In the genomic region with DNA sequence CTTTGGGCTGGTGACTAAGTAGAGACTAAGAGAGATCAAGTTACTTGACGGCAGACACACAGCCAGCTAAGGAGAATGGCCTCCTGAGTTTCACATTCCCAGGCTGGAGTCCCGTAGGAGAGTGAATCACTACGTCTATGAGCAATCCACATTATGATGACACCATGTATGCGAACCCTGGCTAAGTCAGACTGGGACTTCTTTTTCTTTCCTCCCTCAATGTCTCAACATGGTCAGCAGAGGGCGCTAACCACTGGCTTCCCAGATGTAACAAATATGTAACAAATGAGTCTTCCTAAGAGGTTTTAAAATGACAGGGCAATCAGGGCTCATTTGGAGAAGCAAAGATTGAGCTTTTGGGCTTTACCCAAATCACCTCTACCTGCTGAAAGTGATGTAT, we compare ENCODE assay signal across 9 mouse cellular contexts. TPM values are rescaled to one million over a fixed set of nuclear protein-coding genes. Genes with fewer than 3 reads are reported as not detected.
DNase-seq lines count a peak whose midpoint lies in the region; ATAC-seq and TF ChIP-seq lines count a peak whose summit lies in the region.
"Had no signal": no experiment of that assay in that cellular context is flagged by ENCODE, and none has a peak within 500 bp of the region (broad histone marks: within the 10 kb centered on the region; RNA-seq: fewer than 3 reads in every experiment).

No protein-coding gene starts in this region.

- H3K9me3 ChIP-seq in liver, embryonic 12.5 days (replicated peaks) = no peaks in the 10 kb centered on the region
- no peaks in the 10 kb centered on the region for H3K9me3 ChIP-seq in neural tube, embryonic 13.5 days
- H3K9me3 ChIP-seq: lung, embryonic 15.5 days had no signal

- no peaks in the 10 kb centered on the region for H3K4me1 ChIP-seq in liver, adult 2 months (ENCODE audit: control insufficient read depth, insufficient read depth, low read length)
- H3K4me1 ChIP-seq in liver, embryonic 12.5 days = no peaks in the 10 kb centered on the region
- H3K4me1 ChIP-seq in neural tube, embryonic 13.5 days (replicated peaks) = peaks cover 32% of the 10 kb centered on the region

- H3K27ac ChIP-seq in liver, adult 2 months (replicated peaks; ENCODE audit: insufficient read depth, low read depth, low read length) = no peak overlapping the region
- no peak overlapping the region for H3K27ac ChIP-seq in liver, embryonic 12.5 days
- no peak overlapping the region for H3K27ac ChIP-seq in left cerebral cortex, adult 2 months
- H3K27ac ChIP-seq in neural tube, embryonic 13.5 days (replicated peaks) = 0 out of 2 replicates have a peak overlapping the region, but pooled peaks have one; percentile 83

- no peaks in the 10 kb centered on the region for H3K36me3 ChIP-seq in liver, adult 2 months (ENCODE audit: control insufficient read depth, insufficient read depth, low read length)
- no peaks in the 10 kb centered on the region for H3K36me3 ChIP-seq in liver, embryonic 12.5 days
- H3K36me3 ChIP-seq in neural tube, embryonic 13.5 days = no peaks in the 10 kb centered on the region
- H3K36me3 ChIP-seq: lung, embryonic 15.5 days had no signal

- no peak overlapping the region for H3K9ac ChIP-seq in liver, adult 2 months (ENCODE audit: low read depth, low read length)
- H3K9ac ChIP-seq in liver, embryonic 12.5 days = no peak overlapping the region
- no peak overlapping the region for H3K9ac ChIP-seq in neural tube, embryonic 13.5 days
- H3K9ac ChIP-seq: lung, embryonic 15.5 days had no signal

- peak; percentile 46; the same call in 1 of the 2 replicates for TF ChIP-seq CTCF in liver, adult 2 months (IDR thresholded peaks at IDR 0.05; ENCODE audit: low read depth, low read length)
- TF ChIP-seq CTCF in left cerebral cortex, adult 2 months (IDR thresholded peaks at IDR 0.05) = peak; percentile 85

- TF ChIP-seq POLR2A in liver, adult 2 months (IDR thresholded peaks at IDR 0.05; ENCODE audit: extremely low read depth, insufficient read depth, low read length) = no peak

- 37% methylated on average over 5 of the region's 5 CpGs for WGBS in liver, adult 2 months
- WGBS in liver, embryonic 12.5 days (ENCODE audit: insufficient replicate concordance) = 16% methylated on average over 5 of the region's 5 CpGs
- 25% methylated on average over 5 of the region's 5 CpGs for WGBS in neural tube, embryonic 13.5 days

- no peak for ATAC-seq in liver, embryonic 12.5 days
- no peak for ATAC-seq in neural tube, embryonic 13.5 days (ENCODE audit: low read depth)

- intact Hi-C loops in heart, postnatal 14 days (cut with DNase I) = loop anchor here (10.0 kb wide), 1 partner anchor 443 kb away; no protein-coding TSS in a partner anchor
- intact Hi-C loops in left cerebral cortex, adult 2 months (cut with DNase I) = loop anchor here (5.0 to 10.0 kb wide), 2 partner anchors 384 to 903 kb away; a partner anchor contains a TSS

- no peak overlapping the region for H3K4me3 ChIP-seq in liver, adult 2 months (ENCODE audit: insufficient read depth, low read depth, low read length)
- no peak overlapping the region for H3K4me3 ChIP-seq in liver, embryonic 12.5 days
- H3K4me3 ChIP-seq in left cerebral cortex, adult 2 months = no peak overlapping the region
- no peak overlapping the region for H3K4me3 ChIP-seq in neural tube, embryonic 13.5 days
- H3K4me3 ChIP-seq: lung, embryonic 15.5 days had no signal

- DNase-seq in liver, adult 2 months (ENCODE audit: extremely low read depth, low read depth, low spot score) = peak; percentile 24
- peak; percentile 79 for DNase-seq in R1 (ENCODE audit: low read depth, low spot score)
- DNase-seq in cerebellum, adult 9-10 months = peak; percentile 30
- DNase-seq in heart, postnatal 14 days = peak; percentile 44 to 64
- DNase-seq in left cerebral cortex, adult 2 months (ENCODE audit: extremely low spot score in 1 of 2, low spot score in 2 of 2) = peak; percentile 46 to 53
- DNase-seq in ovary, postnatal 36 days (ENCODE audit: low spot score) = no peak

- H3K4me2 ChIP-seq in liver, embryonic 12.5 days = no peak overlapping the region
- H3K4me2 ChIP-seq in neural tube, embryonic 13.5 days = no peak overlapping the region
- H3K4me2 ChIP-seq: lung, embryonic 15.5 days had no signal

- H3K79me2 ChIP-seq in liver, adult 2 months (ENCODE audit: control insufficient read depth, insufficient read depth, low read length) = no peaks in the 10 kb centered on the region

- H3K27me3 ChIP-seq in liver, adult 2 months (ENCODE audit: control insufficient read depth, insufficient read depth, low read length) = no peaks in the 10 kb centered on the region
- H3K27me3 ChIP-seq in liver, embryonic 12.5 days (replicated peaks) = no peaks in the 10 kb centered on the region; the same call in 1 of the 2 replicates
- peaks cover 4% of the 10 kb centered on the region for H3K27me3 ChIP-seq in neural tube, embryonic 13.5 days

RNA-seq across cellular contexts. Expression of a gene that starts 36.9 kb away (rescaled TPM):
- total RNA-seq in liver, adult 2 months (2014; rRNA removed) = not detected in 2 replicates
- not detected in 2 replicates for polyA plus RNA-seq in liver, adult 2 months (2012; rRNA removed)
- polyA plus RNA-seq in liver, embryonic 12.5 days (2016; fragmentation: Nextera tagmentation; extraction: Ambion mirVana) = not detected in 2 replicates
- 10 to 100 TPM; 13.4 to 15.9 TPM for total RNA-seq in heart, postnatal 14 days (2021)
- total RNA-seq in left cerebral cortex, adult 2 months (2021) = 1 to 10 TPM; 1.1 to 1.3 TPM
- 0.71 and 0.90 TPM in 2 replicates for polyA plus RNA-seq in neural tube, embryonic 13.5 days (2015; fragmentation: Nextera tagmentation; extraction: Ambion mirVana)

Comparison
In these comparisons a context has a peak if more than half of its experiments do, and no peak if none do; other contexts are left out.
1. RNA of a gene that starts 36.9 kb away (total RNA-seq): 13.4 to 15.9 TPM in heart, postnatal 14 days; 1.1 to 1.3 TPM in left cerebral cortex, adult 2 months and not detected in liver, adult 2 months; every median in the first group is over 4 times any median in the second.